Mouse (Mus musculus): ENCODE measurements around the gene Srpk1. TPM values are rescaled to one million over a fixed set of nuclear protein-coding genes. Genes with fewer than 3 reads are reported as not detected.

Gene Srpk1
- total and polyA plus RNA-seq, 3 experiments = 60.8 to 129 (median 65.9) TPM

Other genes starting within 250 kb of the Srpk1 start
- 14.4 and 17.5 TPM in 2 replicates for gene Fkbp5, start 105.2 kb downstream of the Srpk1 start, total RNA-seq (2012; rRNA removed)
- gene Fkbp5, start 105.2 kb downstream of the Srpk1 start, total RNA-seq (2014; rRNA removed) = 21.5 and 22.6 TPM in 2 replicates
- gene Fkbp5, start 105.2 kb downstream of the Srpk1 start, polyA plus RNA-seq (2012; ENCODE audit: insufficient read length, low read depth) = 31.4 and 35.3 TPM in 2 replicates
- gene Armc12, start 91.9 kb downstream of the Srpk1 start, total RNA-seq (2012; rRNA removed) = not detected in 2 replicates
- not detected in 2 replicates for gene Armc12, start 91.9 kb downstream of the Srpk1 start, total RNA-seq (2014; rRNA removed)
- gene Armc12, start 91.9 kb downstream of the Srpk1 start, polyA plus RNA-seq (2012; ENCODE audit: insufficient read length, low read depth) = not detected in 2 replicates
- not detected in 2 replicates for gene Clpsl2, start 73.3 kb downstream of the Srpk1 start, total RNA-seq (2012; rRNA removed)
- gene Clpsl2, start 73.3 kb downstream of the Srpk1 start, total RNA-seq (2014; rRNA removed) = not detected in 2 replicates
- not detected in 2 replicates for gene Clpsl2, start 73.3 kb downstream of the Srpk1 start, polyA plus RNA-seq (2012; ENCODE audit: insufficient read length, low read depth)
- not detected in 2 replicates for gene Clps, start 61.9 kb downstream of the Srpk1 start, total RNA-seq (2012; rRNA removed)
- gene Clps, start 61.9 kb downstream of the Srpk1 start, total RNA-seq (2014; rRNA removed) = not detected in 2 replicates
- gene Clps, start 61.9 kb downstream of the Srpk1 start, polyA plus RNA-seq (2012; ENCODE audit: insufficient read length, low read depth) = not detected in 2 replicates
- gene Lhfpl5, start 47.1 kb downstream of the Srpk1 start, total RNA-seq (2012; rRNA removed) = 0.08 TPM in 1 of 2 replicates, not detected in the other
- not detected in 2 replicates for gene Lhfpl5, start 47.1 kb downstream of the Srpk1 start, total RNA-seq (2014; rRNA removed)
- gene Lhfpl5, start 47.1 kb downstream of the Srpk1 start, polyA plus RNA-seq (2012; ENCODE audit: insufficient read length, low read depth) = not detected in 2 replicates
- gene Slc26a8, start 67.5 kb upstream of the Srpk1 start, total RNA-seq (2012; rRNA removed) = not detected in 2 replicates
- gene Slc26a8, start 67.5 kb upstream of the Srpk1 start, total RNA-seq (2014; rRNA removed) = not detected in 2 replicates
- 0.11 and 0.44 TPM in 2 replicates for gene Slc26a8, start 67.5 kb upstream of the Srpk1 start, polyA plus RNA-seq (2012; ENCODE audit: insufficient read length, low read depth)
- gene Mapk14, start 68.6 kb upstream of the Srpk1 start, total RNA-seq (2012; rRNA removed) = 27.1 and 27.6 TPM in 2 replicates
- gene Mapk14, start 68.6 kb upstream of the Srpk1 start, total RNA-seq (2014; rRNA removed) = 21.0 and 22.6 TPM in 2 replicates
- gene Mapk14, start 68.6 kb upstream of the Srpk1 start, polyA plus RNA-seq (2012; ENCODE audit: insufficient read length, low read depth) = 59.8 and 69.5 TPM in 2 replicates
- gene AC170998.1, start 103.4 kb upstream of the Srpk1 start, total RNA-seq (2012; rRNA removed) = 0.38 TPM in 1 of 2 replicates, not detected in the other
- not detected in 2 replicates for gene AC170998.1, start 103.4 kb upstream of the Srpk1 start, total RNA-seq (2014; rRNA removed)
- 0.50 TPM in 1 of 2 replicates, not detected in the other for gene AC170998.1, start 103.4 kb upstream of the Srpk1 start, polyA plus RNA-seq (2012; ENCODE audit: insufficient read length, low read depth)
- gene Mapk13, start 146.6 kb upstream of the Srpk1 start, total RNA-seq (2012; rRNA removed) = not detected in 2 replicates
- not detected in 2 replicates for gene Mapk13, start 146.6 kb upstream of the Srpk1 start, total RNA-seq (2014; rRNA removed)
- not detected in 2 replicates for gene Mapk13, start 146.6 kb upstream of the Srpk1 start, polyA plus RNA-seq (2012; ENCODE audit: insufficient read length, low read depth)
- gene Brpf3, start 178.4 kb upstream of the Srpk1 start, total RNA-seq (2012; rRNA removed) = 1.5 and 2.3 TPM in 2 replicates
- gene Brpf3, start 178.4 kb upstream of the Srpk1 start, total RNA-seq (2014; rRNA removed) = 0.40 and 0.96 TPM in 2 replicates
- gene Brpf3, start 178.4 kb upstream of the Srpk1 start, polyA plus RNA-seq (2012; ENCODE audit: insufficient read length, low read depth) = 8.5 and 12.1 TPM in 2 replicates
- gene Pnpla1, start 235.7 kb upstream of the Srpk1 start, total RNA-seq (2012; rRNA removed) = not detected in 2 replicates
- not detected in 2 replicates for gene Pnpla1, start 235.7 kb upstream of the Srpk1 start, total RNA-seq (2014; rRNA removed)
- not detected in 2 replicates for gene Pnpla1, start 235.7 kb upstream of the Srpk1 start, polyA plus RNA-seq (2012; ENCODE audit: insufficient read length, low read depth)